Mouse (Mus musculus): ENCODE data around the gene Camkmt.

Camkmt gene

GRCm38 (mm10) chr17:85463497-85464392 is 373.4 kb downstream of the Camkmt start:
- in situ Hi-C loops (cut with MboI; ENCODE audit: low pct_unique_long_range_greater_than_20kb in 1 of 2, low sequenced_read_pairs in 2 of 2, unreplicated experiment in 1 of 2): loop anchor here in 1 of 2 experiments (10.0 to 25.0 kb wide), 2 partner anchors 351 to 619 kb away; no protein-coding TSS in a partner anchor

GRCm38 (mm10) chr17:85464466-85465411 is 374.4 kb downstream of the Camkmt start:
- in situ Hi-C loops (cut with MboI; ENCODE audit: low pct_unique_long_range_greater_than_20kb in 1 of 2, low sequenced_read_pairs in 2 of 2, unreplicated experiment in 1 of 2): loop anchor here in 1 of 2 experiments (10.0 to 25.0 kb wide), 2 partner anchors 352 to 620 kb away; no protein-coding TSS in a partner anchor

GRCm38 (mm10) chr17:85469776-85470175 is 379.4 kb downstream of the Camkmt start:
- in situ Hi-C loops (cut with MboI; ENCODE audit: low pct_unique_long_range_greater_than_20kb in 1 of 2, low sequenced_read_pairs in 2 of 2, unreplicated experiment in 1 of 2): loop anchor here in 1 of 2 experiments (10.0 to 25.0 kb wide), 2 partner anchors 357 to 625 kb away; no protein-coding TSS in a partner anchor

GRCm38 (mm10) chr17:85472687-85473202 is 382.4 kb downstream of the Camkmt start:
- in situ Hi-C loops (cut with MboI; ENCODE audit: low pct_unique_long_range_greater_than_20kb in 1 of 2, low sequenced_read_pairs in 2 of 2, unreplicated experiment in 1 of 2): loop anchor here in 1 of 2 experiments (25.0 kb wide), 1 partner anchor 360 kb away; no protein-coding TSS in a partner anchor

GRCm38 (mm10) chr17:85473217-85473616 is 382.9 kb downstream of the Camkmt start:
- in situ Hi-C loops (cut with MboI; ENCODE audit: low pct_unique_long_range_greater_than_20kb in 1 of 2, low sequenced_read_pairs in 2 of 2, unreplicated experiment in 1 of 2): loop anchor here in 1 of 2 experiments (25.0 kb wide), 1 partner anchor 361 kb away; no protein-coding TSS in a partner anchor

- in situ Hi-C loops (cut with MboI; ENCODE audit: low pct_unique_long_range_greater_than_20kb in 1 of 2, low sequenced_read_pairs in 2 of 2, unreplicated experiment in 1 of 2): loop anchor here in 1 of 2 experiments (25.0 kb wide), 1 partner anchor 362 kb away; no protein-coding TSS in a partner anchor
Measured at GRCm38 (mm10) chr17:85473881-85474280, 383.5 kb downstream of the Camkmt start.

- in situ Hi-C loops (cut with MboI; ENCODE audit: low pct_unique_long_range_greater_than_20kb in 1 of 2, low sequenced_read_pairs in 2 of 2, unreplicated experiment in 1 of 2): loop anchor here in 1 of 2 experiments (10.0 kb wide), 1 partner anchor 134 kb away; the partner anchor contains the start of gene Six3
Measured at GRCm38 (mm10) chr17:85481241-85481640, 390.9 kb downstream of the Camkmt start.

- in situ Hi-C loops (cut with MboI; ENCODE audit: low pct_unique_long_range_greater_than_20kb in 1 of 2, low sequenced_read_pairs in 2 of 2, unreplicated experiment in 1 of 2): loop anchor here in 1 of 2 experiments (10.0 kb wide), 1 partner anchor 132 kb away; the partner anchor contains the start of gene Six3
Measured at GRCm38 (mm10) chr17:85483086-85483485, 392.7 kb downstream of the Camkmt start.

GRCm38 (mm10) chr17:85484015-85484414 is 393.7 kb downstream of the Camkmt start:
- in situ Hi-C loops (cut with MboI; ENCODE audit: low pct_unique_long_range_greater_than_20kb in 1 of 2, low sequenced_read_pairs in 2 of 2, unreplicated experiment in 1 of 2): loop anchor here in 1 of 2 experiments (10.0 kb wide), 1 partner anchor 131 kb away; the partner anchor contains the start of gene Six3

GRCm38 (mm10) chr17:85484526-85484925 is 394.2 kb downstream of the Camkmt start:
- in situ Hi-C loops (cut with MboI; ENCODE audit: low pct_unique_long_range_greater_than_20kb in 1 of 2, low sequenced_read_pairs in 2 of 2, unreplicated experiment in 1 of 2): loop anchor here in 1 of 2 experiments (10.0 kb wide), 1 partner anchor 130 kb away; the partner anchor contains the start of gene Six3

GRCm38 (mm10) chr17:85485065-85485945 is 395.0 kb downstream of the Camkmt start:
- in situ Hi-C loops (cut with MboI; ENCODE audit: low pct_unique_long_range_greater_than_20kb in 1 of 2, low sequenced_read_pairs in 2 of 2, unreplicated experiment in 1 of 2): loop anchor here in 1 of 2 experiments (10.0 kb wide), 1 partner anchor 129 kb away; the partner anchor contains the start of gene Six3

GRCm38 (mm10) chr17:85485946-85486533 is 395.7 kb downstream of the Camkmt start:
- in situ Hi-C loops (cut with MboI; ENCODE audit: low pct_unique_long_range_greater_than_20kb in 1 of 2, low sequenced_read_pairs in 2 of 2, unreplicated experiment in 1 of 2): loop anchor here in 1 of 2 experiments (10.0 kb wide), 1 partner anchor 129 kb away; the partner anchor contains the start of gene Six3

- in situ Hi-C loops (cut with MboI; ENCODE audit: low pct_unique_long_range_greater_than_20kb in 1 of 2, low sequenced_read_pairs in 2 of 2, unreplicated experiment in 1 of 2): loop anchor here in 1 of 2 experiments (10.0 kb wide), 1 partner anchor 128 kb away; the partner anchor contains the start of gene Six3
Measured at GRCm38 (mm10) chr17:85486585-85487480, 396.5 kb downstream of the Camkmt start.

- in situ Hi-C loops (cut with MboI; ENCODE audit: low pct_unique_long_range_greater_than_20kb in 1 of 2, low sequenced_read_pairs in 2 of 2, unreplicated experiment in 1 of 2): loop anchor here in 1 of 2 experiments (10.0 kb wide), 1 partner anchor 127 kb away; the partner anchor contains the start of gene Six3
Measured at GRCm38 (mm10) chr17:85487531-85487930, 397.2 kb downstream of the Camkmt start.

Measured in mouse embryonic stem cell (cell line).